Mouse (Mus musculus): ENCODE data around the gene Myh14.

- TF ChIP-seq EP300 (IDR thresholded peaks at IDR 0.05; ENCODE audit: low read depth in 1 of 2, low read length in 2 of 2) (peak in 1 of 2 experiments; percentile 51; a peak in 2 of 4 replicates), CTCF (IDR thresholded peaks at IDR 0.05 in 2 of 3, conservative IDR thresholded peaks at IDR 0.05 in 1 of 3; ENCODE audit: control insufficient read depth in 1 of 3, insufficient read depth in 1 of 3, low read depth in 2 of 3, low read length in 3 of 3, poor library complexity in 1 of 3, severe bottlenecking in 1 of 3) (no peak), MAX (IDR thresholded peaks at IDR 0.05; ENCODE audit: low read length) (no peak), NRF1 (IDR thresholded peaks at IDR 0.05; ENCODE audit: insufficient read depth, low read depth, low read length, poor library complexity, severe bottlenecking) (no peak), POLR2AphosphoS2 (IDR thresholded peaks at IDR 0.05; ENCODE audit: low read length) (no peak)
These were observed 27.3 kb upstream of the Myh14 start for GRCm38 (mm10) chr7:44697980-44698379.

Data from MEL (cell line).